Mouse (Mus musculus): ENCODE measurements around the gene Abcb1b. TPM values are rescaled to one million over a fixed set of nuclear protein-coding genes. Genes with fewer than 3 reads are reported as not detected.

Gene Abcb1b
- polyA plus RNA-seq, 1 experiment, result 0.27 TPM

- Histone ChIP-seq H3K4me3 (ENCODE audit: low read depth, low read length) (peak within 1 kb of the TSS; percentile 66), H3K4me1 (ENCODE audit: control insufficient read depth, insufficient read depth, insufficient read length, low read length) (0 out of 2 replicates have a peak, but pooled peaks cover 2% of the 10 kb centered on the region), H3K36me3 (ENCODE audit: control insufficient read depth, insufficient read depth, low read length) (no peaks in the 10 kb centered on the region), H3K27me3 (ENCODE audit: control insufficient read depth, insufficient read depth, low read length) (no peaks in the 10 kb centered on the region), H3K27ac (ENCODE audit: insufficient read depth, low read depth, low read length) (no peak within 1 kb of the TSS)
- TF ChIP-seq CTCF (IDR thresholded peaks at IDR 0.05; ENCODE audit: extremely low read depth, insufficient read length, insufficient replicate concordance, low read depth, low read length) (no peak), POLR2A (IDR thresholded peaks at IDR 0.05; ENCODE audit: low read depth, low read length) (no peak)
- under 1% methylated on average over 64 of the region's 65 CpGs for WGBS
Observed at GRCm38 (mm10) chr5:8893300-8894103, 95.6 kb downstream of the Abcb1b start, which contains the start of gene Abcb4. Gene Abcb4 (plus strand): TSS chr5:8893717.

GRCm38 (mm10) chr5:8894104-8894425, 96.1 kb downstream of the Abcb1b start:
- WGBS, result 7% methylated on average over 15 of the region's 15 CpGs
- no peak for TF ChIP-seq CTCF (IDR thresholded peaks at IDR 0.05; ENCODE audit: extremely low read depth, insufficient read length, insufficient replicate concordance, low read depth, low read length)
- TF ChIP-seq POLR2A (IDR thresholded peaks at IDR 0.05; ENCODE audit: low read depth, low read length), result no peak
- peak overlapping the region; percentile 66 for H3K4me3 ChIP-seq (ENCODE audit: low read depth, low read length)
- no peaks in the 10 kb centered on the region for H3K36me3 ChIP-seq (ENCODE audit: control insufficient read depth, insufficient read depth, low read length)
- H3K4me1 ChIP-seq (ENCODE audit: control insufficient read depth, insufficient read depth, insufficient read length, low read length), result 0 out of 2 replicates have a peak, but pooled peaks cover 2% of the 10 kb centered on the region
- H3K27me3 ChIP-seq (ENCODE audit: control insufficient read depth, insufficient read depth, low read length), result no peaks in the 10 kb centered on the region
- no peak overlapping the region for H3K27ac ChIP-seq (ENCODE audit: insufficient read depth, low read depth, low read length)

GRCm38 (mm10) chr5:8894641-8895490, 96.9 kb downstream of the Abcb1b start:
- TF ChIP-seq CTCF (IDR thresholded peaks at IDR 0.05; ENCODE audit: extremely low read depth, insufficient read length, insufficient replicate concordance, low read depth, low read length), result no peak
- TF ChIP-seq POLR2A (IDR thresholded peaks at IDR 0.05; ENCODE audit: low read depth, low read length), result no peak
- H3K27me3 ChIP-seq (ENCODE audit: control insufficient read depth, insufficient read depth, low read length), result no peaks in the 10 kb centered on the region
- WGBS, result 65% methylated on average over 15 of the region's 15 CpGs
- H3K36me3 ChIP-seq (ENCODE audit: control insufficient read depth, insufficient read depth, low read length), result no peaks in the 10 kb centered on the region
- no peak overlapping the region for H3K27ac ChIP-seq (ENCODE audit: insufficient read depth, low read depth, low read length)
- 0 out of 2 replicates have a peak, but pooled peaks cover 2% of the 10 kb centered on the region for H3K4me1 ChIP-seq (ENCODE audit: control insufficient read depth, insufficient read depth, insufficient read length, low read length)
- H3K4me3 ChIP-seq (ENCODE audit: low read depth, low read length), result no peak overlapping the region

- no peak overlapping the region for H3K4me3 ChIP-seq (ENCODE audit: low read depth, low read length)
- 0 out of 2 replicates have a peak, but pooled peaks cover 2% of the 10 kb centered on the region for H3K4me1 ChIP-seq (ENCODE audit: control insufficient read depth, insufficient read depth, insufficient read length, low read length)
- no peak for TF ChIP-seq POLR2A (IDR thresholded peaks at IDR 0.05; ENCODE audit: low read depth, low read length)
- no peak for TF ChIP-seq CTCF (IDR thresholded peaks at IDR 0.05; ENCODE audit: extremely low read depth, insufficient read length, insufficient replicate concordance, low read depth, low read length)
- H3K27ac ChIP-seq (ENCODE audit: insufficient read depth, low read depth, low read length), result no peak overlapping the region
- no peaks in the 10 kb centered on the region for H3K27me3 ChIP-seq (ENCODE audit: control insufficient read depth, insufficient read depth, low read length)
- WGBS, result 76% methylated on average over 1 of the region's 1 CpGs
- H3K36me3 ChIP-seq (ENCODE audit: control insufficient read depth, insufficient read depth, low read length), result no peaks in the 10 kb centered on the region
Observed at GRCm38 (mm10) chr5:8896198-8896597, 98.3 kb downstream of the Abcb1b start.

GRCm38 (mm10) chr5:8898246-8898645, 100.3 kb downstream of the Abcb1b start:
- H3K27me3 ChIP-seq (ENCODE audit: control insufficient read depth, insufficient read depth, low read length), result no peaks in the 10 kb centered on the region
- no peak overlapping the region for H3K27ac ChIP-seq (ENCODE audit: insufficient read depth, low read depth, low read length)
- 56% methylated on average over 3 of the region's 3 CpGs for WGBS
- H3K36me3 ChIP-seq (ENCODE audit: control insufficient read depth, insufficient read depth, low read length), result no peaks in the 10 kb centered on the region
- H3K4me3 ChIP-seq (ENCODE audit: low read depth, low read length), result no peak overlapping the region
- no peak for TF ChIP-seq POLR2A (IDR thresholded peaks at IDR 0.05; ENCODE audit: low read depth, low read length)
- TF ChIP-seq CTCF (IDR thresholded peaks at IDR 0.05; ENCODE audit: extremely low read depth, insufficient read length, insufficient replicate concordance, low read depth, low read length), result no peak
- H3K4me1 ChIP-seq (ENCODE audit: control insufficient read depth, insufficient read depth, insufficient read length, low read length), result 0 out of 2 replicates have a peak, but pooled peaks cover 2% of the 10 kb centered on the region

GRCm38 (mm10) chr5:8901001-8901400, 103.1 kb downstream of the Abcb1b start:
- TF ChIP-seq POLR2A (IDR thresholded peaks at IDR 0.05; ENCODE audit: low read depth, low read length) (no peak), CTCF (IDR thresholded peaks at IDR 0.05; ENCODE audit: extremely low read depth, insufficient read length, insufficient replicate concordance, low read depth, low read length) (no peak)

More at GRCm38 (mm10) chr5:8901001-8901400, 103.1 kb downstream of the Abcb1b start:
- H3K27ac ChIP-seq (ENCODE audit: insufficient read depth, low read depth, low read length), result no peak overlapping the region
- H3K4me3 ChIP-seq (ENCODE audit: low read depth, low read length), result no peak overlapping the region
- WGBS, result 77% methylated on average over 1 of the region's 1 CpGs
- no peaks in the 10 kb centered on the region for H3K4me1 ChIP-seq (ENCODE audit: control insufficient read depth, insufficient read depth, insufficient read length, low read length)
- H3K36me3 ChIP-seq (ENCODE audit: control insufficient read depth, insufficient read depth, low read length), result no peaks in the 10 kb centered on the region
- H3K27me3 ChIP-seq (ENCODE audit: control insufficient read depth, insufficient read depth, low read length), result no peaks in the 10 kb centered on the region

All from small intestine, adult 2 months (tissue).